Mouse (Mus musculus) forebrain, embryonic 11.5 days (tissue): ENCODE measurements at regions not wholly inside any gene's neighbourhood (a gene's known extent, or its start where the extent isn't known, plus 50 kb on each side); places are given as distances from the start of the nearest gene placed in this dataset.
A peak's percentile ranks its signal among the peaks of the same experiment; 100 is the strongest.

ENCODE experiments used
- ATAC-seq: fragments of 200-750 bp; cut with Nextera tagmentation; replicated peaks from 2 replicates; pipeline ENCODE4 v1.8.0; 2017; ENCODE audit warnings: moderate TSS enrichment; ENCODE audit not compliant: low FRiP score
- DNase-seq: peaks from one replicate; pipeline ENCODE4 v3.0.0-alpha.2; 2017; ENCODE audit warnings: low spot score
- H3K27ac ChIP-seq: fragments of 300-500 bp; sonication (generic); 2 replicates; pipeline ENCODE4 v1.5.1; 2014; ENCODE audit warnings: low read depth, low read length
- H3K27me3 ChIP-seq: fragments of 300-500 bp; sonication (generic); 2 replicates; pipeline ENCODE4 v1.6.1; 2014; ENCODE audit warnings: mild to moderate bottlenecking, low read length, mixed read lengths; ENCODE audit not compliant: control insufficient read depth, insufficient read depth
- H3K36me3 ChIP-seq: fragments of 300-500 bp; sonication (generic); 2 replicates; pipeline ENCODE4 v1.6.1; 2014; ENCODE audit warnings: mild to moderate bottlenecking, low read length, moderate library complexity, mixed read lengths; ENCODE audit not compliant: control insufficient read depth, insufficient read depth
- H3K4me1 ChIP-seq: fragments of 300-500 bp; sonication (generic); replicated peaks from 2 replicates; pipeline ENCODE4 v1.6.1; 2014; ENCODE audit warnings: low read length, mixed read lengths; ENCODE audit not compliant: control insufficient read depth, insufficient read depth
- H3K4me2 ChIP-seq: fragments of 300-500 bp; sonication (generic); 2 replicates; pipeline ENCODE4 v1.6.1; 2014; ENCODE audit warnings: low read depth, mild to moderate bottlenecking, low read length, moderate library complexity, mixed read lengths; ENCODE audit not compliant: severe bottlenecking
- H3K4me3 ChIP-seq: fragments of 300-500 bp; sonication (generic); 2 replicates; pipeline ENCODE4 v1.5.1; 2014; ENCODE audit warnings: low read depth, low read length
- H3K9ac ChIP-seq: fragments of 300-500 bp; sonication (generic); 2 replicates; pipeline ENCODE4 v1.6.1; 2014; ENCODE audit warnings: low read length
- H3K9me3 ChIP-seq: fragments of 300-500 bp; sonication (generic); 2 replicates; pipeline ENCODE4 v1.6.1; 2016; ENCODE audit warnings: low read length, mixed read lengths; ENCODE audit not compliant: control insufficient read depth
- WGBS: fragments of 180-500 bp; shearing (Covaris S2); extraction: QIAGEN DNeasy Blood & Tissue Kit; methylation state at CpG from one replicate; pipeline ENCODE4 v1.1.7; 2014; 5-methylcytosine and 5-hydroxymethylcytosine counted together

- ATAC-seq (no peak), DNase-seq (no peak)
- Histone ChIP-seq H3K9ac (no peak overlapping the region), H3K4me3 (no peak overlapping the region), H3K4me1 (no peaks in the 10 kb centered on the region), H3K27me3 (no peaks in the 10 kb centered on the region), H3K4me2 (no peak overlapping the region), H3K36me3 (no peaks in the 10 kb centered on the region), H3K27ac (no peak overlapping the region), H3K9me3 (no peaks in the 10 kb centered on the region)
- 92% methylated on average over 2 of the region's 2 CpGs for WGBS
These were observed 211.0 kb upstream of the Phyhipl start for GRCm38 (mm10) chr10:70866737-70867136.

GRCm38 (mm10) chr10:70864650-70865049 lies 208.9 kb upstream of the Phyhipl start:
- no peak for ATAC-seq
- H3K4me2 ChIP-seq = no peak overlapping the region
- DNase-seq = no peak
- no peaks in the 10 kb centered on the region for H3K36me3 ChIP-seq
- H3K9ac ChIP-seq = no peak overlapping the region
- no peak overlapping the region for H3K27ac ChIP-seq
- 91% methylated on average over 5 of the region's 5 CpGs for WGBS
- no peaks in the 10 kb centered on the region for H3K27me3 ChIP-seq
- no peak overlapping the region for H3K4me3 ChIP-seq
- no peaks in the 10 kb centered on the region; the same call in 1 of the 2 replicates for H3K4me1 ChIP-seq
- no peaks in the 10 kb centered on the region for H3K9me3 ChIP-seq

DNA sequence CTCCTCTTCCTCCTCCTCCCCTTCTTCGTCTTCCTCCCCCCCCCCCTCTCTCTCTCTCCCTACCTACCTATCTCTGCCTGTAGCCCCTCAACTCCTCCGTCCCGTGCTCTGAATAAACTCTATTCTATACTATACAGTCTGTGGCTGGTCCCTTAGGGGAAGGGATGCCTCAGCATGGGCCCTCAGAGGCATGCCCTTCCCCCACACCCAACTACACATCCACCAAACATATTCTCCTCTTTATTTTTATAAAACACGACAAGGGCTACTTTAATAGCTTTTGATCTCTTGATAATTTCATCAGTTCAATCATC lies 206.2 kb upstream of the Phyhipl start:
- Histone ChIP-seq H3K4me1 (no peaks in the 10 kb centered on the region; the same call in 1 of the 2 replicates), H3K4me3 (no peak overlapping the region), H3K4me2 (no peak overlapping the region), H3K36me3 (no peaks in the 10 kb centered on the region), H3K27me3 (no peaks in the 10 kb centered on the region), H3K27ac (no peak overlapping the region), H3K9ac (no peak overlapping the region), H3K9me3 (no peaks in the 10 kb centered on the region)
- no peak for ATAC-seq
- 54% methylated on average over 4 of the region's 4 CpGs for WGBS
- DNase-seq = no peak

- H3K27ac ChIP-seq = no peak overlapping the region
- H3K9me3 ChIP-seq = no peaks in the 10 kb centered on the region
- ATAC-seq (0 out of 2 replicates have a peak, but pooled peaks have one; percentile 33), DNase-seq (peak; percentile 53)
- H3K4me1 ChIP-seq = no peaks in the 10 kb centered on the region; the same call in 1 of the 2 replicates
- H3K36me3 ChIP-seq = no peaks in the 10 kb centered on the region
- WGBS = 48% methylated on average over 10 of the region's 10 CpGs
- no peak overlapping the region for H3K4me3 ChIP-seq
- no peaks in the 10 kb centered on the region for H3K27me3 ChIP-seq
- no peak overlapping the region for H3K9ac ChIP-seq
- H3K4me2 ChIP-seq = 0 out of 2 replicates have a peak overlapping the region, but pooled peaks have one; percentile 2
These were observed 205.6 kb upstream of the Phyhipl start for GRCm38 (mm10) chr10:70861131-70862021.

GRCm38 (mm10) chr10:70857155-70857820 lies 201.5 kb upstream of the Phyhipl start:
- Histone ChIP-seq H3K36me3 (no peaks in the 10 kb centered on the region), H3K4me2 (no peak overlapping the region), H3K4me1 (no peaks in the 10 kb centered on the region; the same call in 1 of the 2 replicates), H3K27ac (no peak overlapping the region), H3K4me3 (no peak overlapping the region), H3K9me3 (no peaks in the 10 kb centered on the region), H3K27me3 (no peaks in the 10 kb centered on the region), H3K9ac (no peak overlapping the region)
- 83% methylated on average over 14 of the region's 14 CpGs for WGBS
- DNase-seq (no peak), ATAC-seq (no peak)

- no peaks in the 10 kb centered on the region for H3K9me3 ChIP-seq
- DNase-seq (no peak), ATAC-seq (no peak)
- no peak overlapping the region for H3K9ac ChIP-seq
- 89% methylated on average over 8 of the region's 8 CpGs for WGBS
- no peak overlapping the region for H3K4me3 ChIP-seq
- no peaks in the 10 kb centered on the region; the same call in 1 of the 2 replicates for H3K4me1 ChIP-seq
- no peak overlapping the region for H3K27ac ChIP-seq
- no peaks in the 10 kb centered on the region for H3K27me3 ChIP-seq
- no peak overlapping the region for H3K4me2 ChIP-seq
- H3K36me3 ChIP-seq = no peaks in the 10 kb centered on the region
These were observed 200.2 kb upstream of the Phyhipl start for GRCm38 (mm10) chr10:70855948-70856347.

DNA sequence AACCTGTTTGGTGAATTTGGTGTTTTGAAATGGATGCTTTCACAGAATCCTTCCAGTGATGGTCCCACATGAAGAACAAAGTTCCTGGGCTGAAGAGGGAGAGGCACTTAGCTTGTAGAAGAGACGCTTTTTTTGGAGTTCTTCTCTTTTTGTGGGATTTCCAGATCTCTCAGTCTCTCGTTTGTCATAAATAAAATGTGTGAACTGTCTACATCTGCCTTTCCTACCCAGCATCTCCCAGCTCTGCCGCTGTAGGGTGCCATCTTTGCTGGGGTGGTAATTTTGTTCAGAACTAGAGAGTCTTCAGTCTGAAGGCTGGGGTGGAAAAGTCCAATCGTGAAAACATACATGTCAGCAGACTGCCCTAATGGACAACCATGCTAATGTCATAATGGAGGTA lies 197.8 kb upstream of the Phyhipl start:
- H3K9ac ChIP-seq = no peak overlapping the region
- no peak overlapping the region for H3K4me2 ChIP-seq
- H3K4me3 ChIP-seq = no peak overlapping the region
- H3K9me3 ChIP-seq = no peaks in the 10 kb centered on the region
- WGBS = 90% methylated on average over 4 of the region's 4 CpGs
- DNase-seq (no peak), ATAC-seq (no peak)
- no peaks in the 10 kb centered on the region for H3K4me1 ChIP-seq
- H3K36me3 ChIP-seq = no peaks in the 10 kb centered on the region
- H3K27ac ChIP-seq = no peak overlapping the region
- H3K27me3 ChIP-seq = no peaks in the 10 kb centered on the region

- WGBS = 93% methylated on average over 5 of the region's 5 CpGs
- Histone ChIP-seq H3K4me1 (no peaks in the 10 kb centered on the region), H3K4me3 (no peak overlapping the region), H3K9me3 (no peaks in the 10 kb centered on the region), H3K27me3 (no peaks in the 10 kb centered on the region), H3K4me2 (no peak overlapping the region), H3K9ac (no peak overlapping the region), H3K27ac (no peak overlapping the region), H3K36me3 (no peaks in the 10 kb centered on the region)
- no peak for ATAC-seq
- no peak for DNase-seq
These were observed 192.4 kb upstream of the Phyhipl start for GRCm38 (mm10) chr10:70848141-70848540.
